Mouse (Mus musculus): ENCODE results near the gene Tbxas1.

Tbxas1 gene

GRCm38 (mm10) chr6:38959502-38959901 lies 84.3 kb downstream of the Tbxas1 start:
- no peak for DNase-seq (ENCODE audit: low read depth in 1 of 2, low spot score in 2 of 2)

- DNase-seq (ENCODE audit: low read depth in 1 of 2, low spot score in 2 of 2), result no peak
Observed at GRCm38 (mm10) chr6:38960367-38960766, 85.2 kb downstream of the Tbxas1 start.

- DNase-seq (ENCODE audit: low read depth in 1 of 2, low spot score in 2 of 2), result no peak
Observed at GRCm38 (mm10) chr6:38960791-38961426, 85.7 kb downstream of the Tbxas1 start.

- no peak for DNase-seq (ENCODE audit: low read depth in 1 of 2, low spot score in 2 of 2)
Observed at GRCm38 (mm10) chr6:38961427-38962033, 86.3 kb downstream of the Tbxas1 start.

GRCm38 (mm10) chr6:38966839-38967238 lies 91.6 kb downstream of the Tbxas1 start:
- DNase-seq (ENCODE audit: low read depth in 1 of 2, low spot score in 2 of 2), result no peak

- DNase-seq (ENCODE audit: low read depth in 1 of 2, low spot score in 2 of 2), result no peak
Observed at GRCm38 (mm10) chr6:38967288-38967687, 92.1 kb downstream of the Tbxas1 start.

- no peak for DNase-seq (ENCODE audit: low read depth in 1 of 2, low spot score in 2 of 2)
Observed at GRCm38 (mm10) chr6:38967988-38968387, 92.8 kb downstream of the Tbxas1 start.

GRCm38 (mm10) chr6:38969944-38970740 lies 94.9 kb downstream of the Tbxas1 start:
- DNase-seq (ENCODE audit: low read depth in 1 of 2, low spot score in 2 of 2), result no peak

- no peak for DNase-seq (ENCODE audit: low read depth in 1 of 2, low spot score in 2 of 2)
Observed at GRCm38 (mm10) chr6:38970759-38971158, 95.6 kb downstream of the Tbxas1 start.

GRCm38 (mm10) chr6:38972826-38973225 lies 97.6 kb downstream of the Tbxas1 start:
- no peak for DNase-seq (ENCODE audit: low read depth in 1 of 2, low spot score in 2 of 2)

- DNase-seq (ENCODE audit: low read depth in 1 of 2, low spot score in 2 of 2), result peak in 1 of 2 experiments; percentile 17
Observed at GRCm38 (mm10) chr6:38973441-38974161, 98.4 kb downstream of the Tbxas1 start.

- no peak for DNase-seq (ENCODE audit: low read depth in 1 of 2, low spot score in 2 of 2)
Observed at GRCm38 (mm10) chr6:38974162-38974525, 98.9 kb downstream of the Tbxas1 start.

GRCm38 (mm10) chr6:38974536-38975268 lies 99.5 kb downstream of the Tbxas1 start:
- DNase-seq (ENCODE audit: low read depth in 1 of 2, low spot score in 2 of 2), result no peak

GRCm38 (mm10) chr6:38975866-38976265 lies 100.7 kb downstream of the Tbxas1 start:
- no peak for DNase-seq (ENCODE audit: low read depth in 1 of 2, low spot score in 2 of 2)

- DNase-seq (ENCODE audit: low read depth in 1 of 2, low spot score in 2 of 2), result no peak
Observed at GRCm38 (mm10) chr6:38976355-38976754, 101.2 kb downstream of the Tbxas1 start.

- DNase-seq (ENCODE audit: low read depth in 1 of 2, low spot score in 2 of 2), result no peak
Observed at GRCm38 (mm10) chr6:38980921-38981715, 105.9 kb downstream of the Tbxas1 start.

GRCm38 (mm10) chr6:38982071-38982470 lies 106.9 kb downstream of the Tbxas1 start:
- DNase-seq (ENCODE audit: low read depth in 1 of 2, low spot score in 2 of 2), result no peak

- DNase-seq (ENCODE audit: low read depth in 1 of 2, low spot score in 2 of 2), result no peak
Observed at GRCm38 (mm10) chr6:38982656-38983055, 107.5 kb downstream of the Tbxas1 start.

GRCm38 (mm10) chr6:38983060-38983459 lies 107.9 kb downstream of the Tbxas1 start:
- DNase-seq (ENCODE audit: low read depth in 1 of 2, low spot score in 2 of 2), result no peak

- no peak for DNase-seq (ENCODE audit: low read depth in 1 of 2, low spot score in 2 of 2)
Observed at GRCm38 (mm10) chr6:38984626-38985025, 109.4 kb downstream of the Tbxas1 start.
